Mouse (Mus musculus): Measurements from ENCODE around the gene Ankrd44.

DNA sequence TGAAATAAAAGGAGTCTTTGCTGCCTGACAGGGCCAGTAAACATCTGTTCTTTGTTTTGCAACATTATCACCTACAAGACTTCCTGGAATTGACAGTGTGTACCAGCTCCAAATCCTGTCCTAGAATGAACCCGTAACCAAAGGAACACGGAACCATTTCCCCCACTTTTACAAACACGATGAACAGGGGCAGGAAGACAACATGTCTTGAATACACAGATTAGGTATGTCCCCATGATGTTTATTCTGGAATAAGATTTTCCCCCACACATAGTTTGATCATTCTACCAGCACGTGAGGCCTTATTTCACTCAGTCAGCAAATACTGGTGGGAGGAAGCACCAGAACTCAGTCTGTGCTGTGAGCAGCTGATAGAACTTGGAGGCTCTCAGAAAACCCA is 241.9 kb downstream of the Ankrd44 start:
- no peak for TF ChIP-seq POLR2A (IDR thresholded peaks at IDR 0.05; ENCODE audit: low read depth, low read length)
- no peak for TF ChIP-seq CTCF (conservative IDR thresholded peaks at IDR 0.05; ENCODE audit: insufficient read depth, insufficient read length, low read depth, low read length)
